8 mouse cellular contexts compared by ENCODE assay signal in genomic region chr3:65958102-65958839, GRCm38 (mm10). TPM values are rescaled to one million over a fixed set of nuclear protein-coding genes. Genes with fewer than 3 reads are reported as not detected.
A peak's percentile ranks its signal among the peaks of the same experiment; 100 is the strongest.
DNase-seq lines count a peak whose midpoint lies in the region; ATAC-seq lines count a peak whose summit lies in the region.

TSS of gene Ccnl1 (minus strand) at chr3:65958249.

- DNase-seq in CD8-positive naive resting alpha-beta T cell, adult 2 months (ENCODE audit: low read depth in 2 of 2, low spot score in 2 of 2): peak; percentile 95 to 96
- peak; percentile 88 for DNase-seq in c-Kit-positive CD71-negative TER-119-negative erythroid progenitor cells, embryonic 14.5 days (ENCODE audit: low read depth)
- DNase-seq in forebrain, embryonic 10.5 days (ENCODE audit: extremely low spot score, low spot score): peak; percentile 94
- peak; percentile 97 for DNase-seq in kidney, postnatal 14 days
- peak; percentile 96 for DNase-seq in naive thymus-derived CD4-positive, alpha-beta T cell, adult 2 months (ENCODE audit: low read depth)
- peak; percentile 98 for DNase-seq in splenic B cell, adult 2 months (ENCODE audit: low read depth, low spot score)

- no peaks in the 10 kb centered on the region for H3K9me3 ChIP-seq in forebrain, embryonic 10.5 days
- H3K9me3 ChIP-seq in heart, embryonic 14.5 days (ENCODE audit: control insufficient read depth, low read length): no peaks in the 10 kb centered on the region
- H3K9me3 ChIP-seq in liver, embryonic 12.5 days (replicated peaks): no peaks in the 10 kb centered on the region

- peak within 1 kb of the TSS; percentile 99 for H3K4me3 ChIP-seq in forebrain, embryonic 10.5 days
- H3K4me3 ChIP-seq in heart, embryonic 14.5 days (ENCODE audit: control insufficient read depth in 1 of 2, insufficient read depth in 1 of 2, low read depth in 1 of 2, low read length in 2 of 2): peak within 1 kb of the TSS; percentile 88 to 100
- peak within 1 kb of the TSS; percentile 95 for H3K4me3 ChIP-seq in liver, embryonic 12.5 days

- H3K27ac ChIP-seq in forebrain, embryonic 10.5 days: peak within 1 kb of the TSS; percentile 100
- H3K27ac ChIP-seq in heart, embryonic 14.5 days (replicated peaks in 1 of 2; ENCODE audit: control insufficient read depth in 1 of 2, insufficient read depth in 1 of 2, low read depth in 2 of 2, low read length in 2 of 2): peak within 1 kb of the TSS; percentile 98 to 100
- peak within 1 kb of the TSS; percentile 98 for H3K27ac ChIP-seq in liver, embryonic 12.5 days

- H3K36me3 ChIP-seq in forebrain, embryonic 10.5 days (replicated peaks): peaks cover 38% of the 10 kb centered on the region
- peaks cover 34% of the 10 kb centered on the region for H3K36me3 ChIP-seq in heart, embryonic 14.5 days (ENCODE audit: control insufficient read depth, insufficient read depth, low read length)
- peaks cover 31% of the 10 kb centered on the region for H3K36me3 ChIP-seq in liver, embryonic 12.5 days
- H3K36me3 ChIP-seq in splenic B cell, adult 2 months (ENCODE audit: control insufficient read depth, insufficient read depth, low read length, poor library complexity, severe bottlenecking): peaks cover 13% of the 10 kb centered on the region

- peak; percentile 93 for ATAC-seq in heart, embryonic 14.5 days (ENCODE audit: insufficient number of reproducible peaks, insufficient read depth, low FRiP score, low read depth)
- peak; percentile 91 for ATAC-seq in liver, embryonic 12.5 days

- peaks cover 49% of the 10 kb centered on the region for H3K4me1 ChIP-seq in forebrain, embryonic 10.5 days
- peaks cover 0 to 27% of the 10 kb centered on the region in 2 experiments; a peak in 2 of 4 replicates for H3K4me1 ChIP-seq in heart, embryonic 14.5 days (ENCODE audit: control insufficient read depth in 2 of 2, insufficient read depth in 2 of 2, low read length in 2 of 2)
- peaks cover 76% of the 10 kb centered on the region for H3K4me1 ChIP-seq in liver, embryonic 12.5 days

- H3K27me3 ChIP-seq in forebrain, embryonic 10.5 days (ENCODE audit: poor library complexity, severe bottlenecking): no peaks in the 10 kb centered on the region
- H3K27me3 ChIP-seq in heart, embryonic 14.5 days (ENCODE audit: control insufficient read depth, insufficient read depth, low read length): no peaks in the 10 kb centered on the region
- H3K27me3 ChIP-seq in liver, embryonic 12.5 days (replicated peaks): no peaks in the 10 kb centered on the region
- H3K27me3 ChIP-seq in splenic B cell, adult 2 months (ENCODE audit: control insufficient read depth, insufficient read depth, low read length, poor library complexity, severe bottlenecking): no peaks in the 10 kb centered on the region

- H3K4me2 ChIP-seq in heart, embryonic 14.5 days (ENCODE audit: low read length): peak within 1 kb of the TSS; percentile 88
- H3K4me2 ChIP-seq in liver, embryonic 12.5 days: peak within 1 kb of the TSS; percentile 88

- WGBS in forebrain, embryonic 10.5 days: under 1% methylated on average over 70 of the region's 70 CpGs
- WGBS in heart, embryonic 14.5 days: under 1% methylated on average over 63 of the region's 70 CpGs
- WGBS in liver, embryonic 12.5 days (ENCODE audit: insufficient replicate concordance): under 1% methylated on average over 70 of the region's 70 CpGs

- H3K9ac ChIP-seq in heart, embryonic 14.5 days (ENCODE audit: low read length): peak within 1 kb of the TSS; percentile 100
- H3K9ac ChIP-seq in liver, embryonic 12.5 days: peak within 1 kb of the TSS; percentile 97

RNA-seq across cellular contexts. Expression of gene Ccnl1, which starts in this region (rescaled TPM):
- polyA plus RNA-seq in forebrain, embryonic 10.5 days (2016; fragmentation: Nextera tagmentation; extraction: Ambion mirVana): 99.3 and 107 TPM in 2 replicates
- polyA plus RNA-seq in heart, embryonic 14.5 days (2014; fragmentation: Nextera tagmentation; extraction: Ambion mirVana): 76.4 and 77.4 TPM in 2 replicates
- 74.5 and 74.8 TPM in 2 replicates for polyA plus RNA-seq in liver, embryonic 12.5 days (2016; fragmentation: Nextera tagmentation; extraction: Ambion mirVana)

Comparison
In these comparisons a context has a peak if more than half of its experiments do, and no peak if none do; other contexts are left out.
1. Peak in every context shown above with its lines: DNase-seq, ATAC-seq, H3K4me3 ChIP-seq and H3K27ac ChIP-seq.